Mouse (Mus musculus) neural tube, embryonic 11.5 days (tissue): Measurements from ENCODE around the gene Gm6020. TPM values are rescaled to one million over a fixed set of nuclear protein-coding genes. Genes with fewer than 3 reads are reported as not detected.
"Not testable (repeated sequence)": the region's sequence is repeated elsewhere in the genome, so short reads cannot be mapped to it uniquely, and the experiment has no call there.

ENCODE experiments used
- ATAC-seq: fragments of 200-750 bp; cut with Nextera tagmentation; 2 replicates; pipeline ENCODE4 v1.8.0; 2017; ENCODE audit warnings: moderate number of reproducible peaks, mild to moderate bottlenecking, moderate TSS enrichment, moderate library complexity; ENCODE audit not compliant: insufficient read depth, low FRiP score, low TSS enrichment
- DNase-seq: peaks from one replicate; pipeline ENCODE4 v3.0.0-alpha.2; 2015; ENCODE audit warnings: low spot score
- H3K27ac ChIP-seq: fragments of 300-500 bp; sonication (generic); 2 replicates; pipeline ENCODE4 v1.5.1; 2014; ENCODE audit warnings: low read depth, mild to moderate bottlenecking, low read length
- H3K27me3 ChIP-seq: fragments of 300-500 bp; sonication (generic); 2 replicates; pipeline ENCODE4 v1.6.1; 2014; ENCODE audit warnings: mild to moderate bottlenecking, low read length, mixed read lengths; ENCODE audit not compliant: control insufficient read depth, insufficient read depth
- H3K36me3 ChIP-seq: fragments of 300-500 bp; sonication (generic); 2 replicates; pipeline ENCODE4 v1.6.1; 2014; ENCODE audit warnings: mild to moderate bottlenecking, low read length, moderate library complexity, mixed read lengths; ENCODE audit not compliant: control insufficient read depth, insufficient read depth
- H3K4me1 ChIP-seq: fragments of 300-500 bp; sonication (generic); 2 replicates; pipeline ENCODE4 v1.6.1; 2014; ENCODE audit warnings: low read length, mixed read lengths; ENCODE audit not compliant: control insufficient read depth, insufficient read depth
- H3K4me2 ChIP-seq: fragments of 300-500 bp; sonication (generic); 2 replicates; pipeline ENCODE4 v1.6.1; 2014; ENCODE audit warnings: low read depth, mild to moderate bottlenecking, moderate library complexity
- H3K4me3 ChIP-seq: fragments of 300-500 bp; sonication (generic); 2 replicates; pipeline ENCODE4 v1.5.1; 2014; ENCODE audit warnings: low read depth, low read length
- H3K9ac ChIP-seq: fragments of 300-500 bp; sonication (generic); 2 replicates; pipeline ENCODE4 v1.6.1; 2014; ENCODE audit warnings: mild to moderate bottlenecking, low read length
- H3K9me3 ChIP-seq: fragments of 300-500 bp; sonication (generic); 2 replicates; pipeline ENCODE4 v1.6.1; 2016; ENCODE audit warnings: low read length; ENCODE audit not compliant: control insufficient read depth
- WGBS: fragments of 180-500 bp; shearing (Covaris S2); extraction: QIAGEN DNeasy Blood & Tissue Kit; methylation state at CpG from one replicate; pipeline ENCODE4 v1.1.7; 2014; 5-methylcytosine and 5-hydroxymethylcytosine counted together
- polyA plus RNA-seq: library from polyadenylated mRNA; unstranded; fragments of >200 nt; fragmentation: Nextera tagmentation; extraction: Ambion mirVana; gene quantifications from 2 replicates; pipeline ENCODE4 v1.2.1, GENCODE M21; 2014

Gm6020 gene
- polyA plus RNA-seq, 1 experiment from 2014 or later, result not detected

DNA sequence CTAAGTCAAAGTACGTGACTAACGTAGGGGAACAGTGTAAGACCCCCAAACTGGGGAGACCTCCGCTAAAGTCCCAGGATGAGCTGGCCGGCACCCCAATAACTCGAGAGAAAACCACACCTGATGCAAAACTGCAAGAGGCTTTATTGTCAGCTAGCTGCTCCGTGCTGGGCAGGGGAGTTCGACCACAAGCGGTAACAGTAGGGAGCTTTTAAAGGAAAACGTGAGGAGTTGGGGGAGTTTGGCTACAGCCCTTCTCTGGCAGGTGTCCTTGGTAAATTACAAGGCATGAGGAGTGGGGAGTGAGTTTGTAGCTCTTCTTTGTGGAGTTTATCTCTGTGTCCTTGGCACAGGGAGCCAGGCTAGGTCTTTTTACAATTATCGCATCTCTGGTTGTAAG, 16.1 kb downstream of the Gm6020 start:
- 23% methylated on average over 10 of the region's 10 CpGs for WGBS
- Histone ChIP-seq H3K9me3 (no peaks in the 10 kb centered on the region), H3K27ac (no peak overlapping the region), H3K4me3 (no peak overlapping the region), H3K27me3 (no peaks in the 10 kb centered on the region), H3K4me2 (no peak overlapping the region), H3K4me1 (no peaks in the 10 kb centered on the region), H3K36me3 (no peaks in the 10 kb centered on the region), H3K9ac (no peak overlapping the region)
- ATAC-seq (no peak), DNase-seq (peak; percentile 25)

DNA sequence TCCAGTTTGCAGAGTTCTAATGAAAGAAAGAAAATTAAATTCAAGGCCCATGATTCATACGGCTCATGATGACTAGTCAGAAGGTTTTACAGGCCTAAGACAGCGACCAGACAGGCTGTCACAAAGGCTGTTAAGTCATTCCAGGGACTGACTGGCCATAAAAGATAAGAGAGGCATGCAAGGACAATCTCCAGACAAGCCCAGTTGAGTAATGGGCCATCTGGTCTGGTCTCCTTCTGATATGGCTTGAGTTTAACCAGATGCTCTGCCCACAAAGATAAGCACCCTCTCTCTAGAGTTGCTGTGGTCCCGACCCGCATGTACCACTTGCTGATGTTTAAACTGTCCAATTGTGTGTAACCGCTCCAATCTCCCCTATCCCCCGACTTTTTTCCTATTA, 23.8 kb downstream of the Gm6020 start:
- 85% methylated on average over 6 of the region's 6 CpGs for WGBS
- DNase-seq, H3K4me3 ChIP-seq, ATAC-seq, H3K27me3 ChIP-seq, H3K27ac ChIP-seq, H3K9ac ChIP-seq, H3K9me3 ChIP-seq, H3K4me1 ChIP-seq, H3K4me2 ChIP-seq, H3K36me3 ChIP-seq: not testable (repeated sequence)

DNA sequence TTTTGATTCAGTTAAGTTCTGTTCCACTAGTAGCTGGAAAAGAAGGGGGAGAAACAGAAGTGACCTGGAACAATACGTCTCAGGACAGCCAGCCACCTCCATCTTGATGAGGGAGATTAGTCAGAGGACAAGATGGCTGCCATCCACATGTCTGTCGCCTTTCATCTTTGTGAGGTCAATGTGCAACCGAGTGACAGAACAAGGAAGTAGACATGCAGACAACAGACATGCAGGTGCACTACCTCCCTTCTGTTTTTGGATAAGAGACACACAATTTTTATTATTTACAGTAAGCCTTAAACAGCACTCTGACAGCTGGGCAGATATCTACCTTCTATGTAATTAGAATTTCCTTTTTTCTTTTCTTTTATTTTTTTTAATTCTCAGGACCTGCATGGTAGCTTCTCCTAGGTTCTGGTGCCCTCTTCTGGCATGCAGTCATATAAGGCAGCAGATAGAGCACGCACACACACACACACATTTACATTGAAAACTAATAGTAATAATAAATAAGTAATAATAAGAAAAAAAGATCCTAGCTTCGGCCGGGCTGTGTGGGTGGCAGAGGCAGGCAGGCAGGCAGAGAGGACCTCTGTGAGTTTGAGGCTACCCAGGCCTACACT, 40.1 kb downstream of the Gm6020 start:
- H3K9ac ChIP-seq, result no peak overlapping the region
- H3K36me3 ChIP-seq, result no peaks in the 10 kb centered on the region
- H3K27ac ChIP-seq, result no peak overlapping the region
- ATAC-seq, result no peak
- H3K4me2 ChIP-seq, result no peak overlapping the region
- no peak for DNase-seq
- H3K4me1 ChIP-seq, result no peaks in the 10 kb centered on the region
- no peak overlapping the region for H3K4me3 ChIP-seq
- no peaks in the 10 kb centered on the region for H3K9me3 ChIP-seq
- H3K27me3 ChIP-seq, result no peaks in the 10 kb centered on the region
- 92% methylated on average over 6 of the region's 6 CpGs for WGBS

DNA sequence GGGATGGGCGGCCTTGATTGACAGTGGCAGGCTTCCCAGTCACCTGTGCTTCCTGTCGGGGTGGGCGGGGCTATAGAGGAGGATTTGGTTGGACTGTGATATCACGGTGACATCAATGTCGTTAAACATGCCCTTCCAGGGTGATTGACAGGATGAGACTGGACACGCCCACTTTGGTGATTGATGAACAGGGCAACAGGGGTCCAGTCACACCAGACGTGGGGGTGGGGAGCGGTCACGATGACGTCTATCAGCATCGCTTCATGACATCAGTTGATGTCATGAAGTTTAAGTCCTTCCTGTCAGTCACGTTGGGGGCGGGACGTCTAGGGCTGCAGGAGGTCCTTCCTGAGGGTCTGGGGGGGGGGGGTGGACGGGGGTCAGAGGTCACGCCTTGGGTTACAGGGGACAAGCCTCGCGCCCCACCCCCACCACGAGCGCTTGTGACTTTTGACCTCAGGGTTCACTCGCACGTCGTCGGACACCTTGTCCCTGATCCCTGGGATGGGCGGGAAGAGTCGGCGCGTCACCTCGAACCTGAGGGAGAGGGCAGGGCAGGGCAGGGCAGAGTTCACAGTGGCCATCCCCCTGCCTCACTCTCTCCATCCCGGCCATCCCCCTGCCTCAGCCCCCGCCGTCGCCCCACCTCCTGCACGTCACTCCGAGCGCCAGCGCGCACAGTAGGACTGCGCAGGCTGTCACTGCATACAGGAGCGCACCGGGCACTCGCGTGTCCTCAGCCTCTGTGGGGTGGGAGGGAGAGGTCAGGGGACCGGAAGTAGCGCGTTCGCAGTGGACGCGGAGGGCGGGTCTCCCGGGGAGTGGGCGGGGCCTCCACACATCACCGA, 41.2 kb downstream of the Gm6020 start:
- H3K9ac ChIP-seq, result no peak overlapping the region; the same call in 1 of the 2 replicates
- WGBS, result 29% methylated on average over 46 of the region's 53 CpGs
- no peak overlapping the region for H3K27ac ChIP-seq
- no peaks in the 10 kb centered on the region for H3K4me1 ChIP-seq
- ATAC-seq, result peak; percentile 21
- no peaks in the 10 kb centered on the region for H3K36me3 ChIP-seq
- H3K27me3 ChIP-seq, result no peaks in the 10 kb centered on the region
- no peaks in the 10 kb centered on the region for H3K9me3 ChIP-seq
- H3K4me2 ChIP-seq, result peak overlapping the region; percentile 49
- DNase-seq, result peak; percentile 13
- H3K4me3 ChIP-seq, result peak overlapping the region; percentile 54

DNA sequence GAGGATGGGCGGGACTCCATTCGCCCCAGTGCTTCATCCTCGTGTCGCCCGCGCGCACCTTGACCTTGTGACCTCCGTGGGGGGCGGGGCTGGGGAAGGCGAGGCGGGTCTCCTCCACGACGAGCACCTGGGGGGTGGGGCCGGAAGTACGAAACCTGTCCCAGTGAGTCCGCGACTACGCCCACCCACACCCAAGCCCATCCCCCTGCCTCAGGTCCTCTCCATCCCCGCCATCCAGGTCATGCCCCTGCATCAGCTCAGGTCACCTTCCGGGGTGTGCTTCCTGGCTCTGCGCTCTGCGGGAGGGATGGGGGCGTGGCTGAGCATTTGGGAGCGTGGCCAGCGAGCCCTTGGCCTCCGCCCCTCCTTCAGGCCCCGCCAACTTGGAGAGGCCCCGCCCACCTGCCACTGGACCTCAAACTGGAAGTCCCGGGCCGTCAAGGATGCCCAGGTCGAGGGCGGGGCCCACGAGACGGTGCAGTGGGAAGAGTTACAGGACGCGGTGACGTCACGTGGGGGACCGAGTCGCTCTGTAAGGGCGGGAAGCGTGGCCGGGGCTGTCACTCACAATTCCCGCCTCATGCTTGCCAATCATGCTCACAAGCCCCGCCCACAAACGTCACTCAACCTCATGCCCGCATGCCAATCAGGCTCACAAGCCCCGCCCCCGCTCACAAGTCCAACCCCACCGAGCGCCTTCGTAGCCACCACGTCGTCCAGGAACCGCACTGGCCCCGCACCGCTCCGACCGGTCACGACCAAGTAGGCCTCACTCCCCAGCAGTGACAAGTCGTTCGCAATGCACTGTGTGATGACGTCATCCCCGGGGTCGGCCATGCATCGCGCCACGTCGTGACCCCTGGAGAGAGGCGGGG, 42.1 kb downstream of the Gm6020 start:
- Histone ChIP-seq H3K9ac (peak overlapping the region; percentile 35), H3K27me3 (no peaks in the 10 kb centered on the region), H3K9me3 (no peaks in the 10 kb centered on the region), H3K4me1 (no peaks in the 10 kb centered on the region), H3K4me3 (peak overlapping the region; percentile 54), H3K4me2 (peak overlapping the region; percentile 49), H3K27ac (peak overlapping the region; percentile 78; the same call in 1 of the 2 replicates), H3K36me3 (no peaks in the 10 kb centered on the region)
- ATAC-seq (peak; percentile 49), DNase-seq (peak; percentile 87)
- WGBS, result 5% methylated on average over 70 of the region's 70 CpGs

DNA sequence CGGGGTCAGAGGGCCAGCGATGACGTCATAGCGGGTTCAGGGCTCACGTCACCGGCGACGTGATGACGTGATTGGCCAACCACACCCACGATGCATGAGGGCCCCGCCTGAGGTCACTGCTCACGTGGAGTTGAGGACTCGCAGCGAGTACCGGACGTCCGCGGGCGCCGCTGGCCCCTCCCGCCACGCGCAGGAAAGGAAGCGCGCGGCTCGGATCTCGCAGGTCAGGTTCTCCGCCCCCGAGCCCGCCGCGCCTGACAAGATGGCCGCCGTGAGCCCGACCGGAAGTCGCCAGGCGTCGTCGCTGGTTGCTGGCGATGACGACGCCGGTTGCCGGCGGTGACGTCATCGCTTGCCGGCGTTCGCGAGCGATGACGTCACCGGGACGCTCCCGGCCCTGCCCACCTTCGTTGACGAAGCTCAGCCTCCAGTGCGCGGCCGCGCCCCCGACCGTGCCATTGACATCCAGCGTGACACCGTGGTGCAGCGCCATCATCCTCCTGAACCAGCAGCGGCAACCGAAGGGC, 42.8 kb downstream of the Gm6020 start:
- no peaks in the 10 kb centered on the region for H3K36me3 ChIP-seq
- H3K9me3 ChIP-seq, result no peaks in the 10 kb centered on the region
- H3K4me1 ChIP-seq, result no peaks in the 10 kb centered on the region
- peak overlapping the region; percentile 45 for H3K9ac ChIP-seq
- DNase-seq (peak; percentile 86), ATAC-seq (peak; percentile 51)
- H3K27me3 ChIP-seq, result no peaks in the 10 kb centered on the region
- 4% methylated on average over 66 of the region's 71 CpGs for WGBS
- H3K4me3 ChIP-seq, result peak overlapping the region; percentile 54
- H3K4me2 ChIP-seq, result peak overlapping the region; percentile 49
- H3K27ac ChIP-seq, result peak overlapping the region; percentile 78

DNA sequence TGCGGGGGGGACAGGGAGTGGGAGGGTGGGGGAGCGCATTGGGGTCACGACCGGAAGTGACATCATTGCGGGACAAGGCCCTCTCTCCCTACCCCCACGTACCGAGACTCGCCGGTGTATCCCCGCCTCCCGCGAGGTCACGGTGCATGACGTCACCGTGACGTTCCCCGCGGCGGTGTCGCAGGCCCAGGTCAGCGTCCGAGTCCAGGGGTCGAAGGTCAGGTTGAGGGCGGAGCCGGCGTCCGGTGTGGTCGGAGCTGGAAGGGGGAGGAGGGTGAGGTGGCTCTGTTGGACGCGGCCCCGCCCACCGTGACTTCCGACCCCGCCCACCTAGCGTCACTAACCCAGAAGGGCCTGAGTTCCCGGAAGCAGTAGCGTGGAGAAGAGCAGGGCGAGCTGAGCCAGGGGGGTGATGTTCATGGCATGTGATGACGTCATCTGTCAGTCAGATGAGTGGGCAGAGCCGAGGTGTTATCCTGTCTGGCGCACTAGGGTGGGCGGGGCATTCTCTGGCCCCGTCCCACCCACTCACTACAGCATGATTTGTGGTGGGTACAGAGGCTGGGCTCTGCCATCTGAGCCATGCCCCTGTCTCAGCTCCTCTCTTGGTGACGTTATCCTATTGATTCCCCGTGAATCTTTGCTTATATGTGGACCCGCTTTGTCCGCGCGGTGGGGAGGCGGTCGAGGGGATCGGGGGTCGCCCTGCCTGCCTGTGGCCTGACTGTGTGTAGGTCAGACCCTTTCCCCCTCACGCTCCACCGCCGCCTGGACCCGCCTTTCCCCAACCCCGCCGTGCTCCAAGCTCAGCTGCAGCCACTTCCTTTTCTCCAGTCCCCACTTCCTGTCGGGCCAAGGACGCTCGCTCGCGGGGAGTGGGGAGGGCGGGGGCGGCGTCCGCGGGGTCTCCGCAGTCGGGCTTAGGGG, 43.5 kb downstream of the Gm6020 start:
- no peaks in the 10 kb centered on the region for H3K4me1 ChIP-seq
- DNase-seq (peak; percentile 91), ATAC-seq (peak; percentile 88)
- no peaks in the 10 kb centered on the region for H3K27me3 ChIP-seq
- peak overlapping the region; percentile 45 for H3K9ac ChIP-seq
- peak overlapping the region; percentile 54 for H3K4me3 ChIP-seq
- WGBS, result 5% methylated on average over 66 of the region's 71 CpGs
- peak overlapping the region; percentile 78 for H3K27ac ChIP-seq
- H3K9me3 ChIP-seq, result no peaks in the 10 kb centered on the region
- H3K4me2 ChIP-seq, result peak overlapping the region; percentile 49
- no peaks in the 10 kb centered on the region for H3K36me3 ChIP-seq
